Mouse (Mus musculus): ENCODE data around the gene Inf2.

The Inf2 gene

DNA sequence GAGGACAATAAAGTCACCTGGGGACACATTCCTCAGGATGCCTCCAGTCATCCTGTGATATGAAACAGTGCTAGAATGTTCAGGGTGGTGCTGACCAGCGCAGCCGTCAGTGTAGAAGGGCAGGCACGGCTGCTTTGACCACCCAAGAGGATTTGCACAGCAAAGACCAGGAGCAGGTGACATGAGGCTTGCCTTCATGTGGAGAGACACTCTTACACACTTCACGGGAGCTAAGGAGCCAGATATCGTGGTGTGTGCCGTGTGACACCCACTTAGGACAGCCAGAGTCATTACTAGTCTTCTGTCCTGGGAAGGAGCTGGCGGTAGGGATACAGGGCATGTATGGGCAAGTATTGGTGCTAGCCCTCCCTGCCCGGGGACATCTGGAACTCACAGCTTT, 18.4 kb upstream of the Inf2 start:
- no peak for DNase-seq (ENCODE audit: low spot score)

DNA sequence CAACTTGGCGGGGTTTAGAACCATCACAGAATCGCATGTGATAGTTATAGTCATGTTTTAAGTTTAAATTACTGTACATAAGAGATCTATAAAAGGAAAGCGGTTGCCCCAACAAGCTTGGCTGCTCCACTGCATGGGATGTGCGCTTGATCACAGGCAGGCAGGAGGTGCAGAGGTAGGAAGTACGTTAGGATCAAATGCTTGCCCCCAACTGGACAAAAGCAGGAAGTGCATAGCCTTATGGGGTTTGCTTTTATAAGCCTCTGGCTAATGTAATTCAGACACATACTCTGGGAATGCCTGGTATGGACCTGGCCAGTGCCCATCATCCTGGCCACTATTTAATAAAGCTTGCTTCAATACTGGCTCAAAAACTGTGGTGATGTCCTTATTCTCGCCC, 17.5 kb upstream of the Inf2 start:
- no peak for DNase-seq (ENCODE audit: low spot score)

DNA sequence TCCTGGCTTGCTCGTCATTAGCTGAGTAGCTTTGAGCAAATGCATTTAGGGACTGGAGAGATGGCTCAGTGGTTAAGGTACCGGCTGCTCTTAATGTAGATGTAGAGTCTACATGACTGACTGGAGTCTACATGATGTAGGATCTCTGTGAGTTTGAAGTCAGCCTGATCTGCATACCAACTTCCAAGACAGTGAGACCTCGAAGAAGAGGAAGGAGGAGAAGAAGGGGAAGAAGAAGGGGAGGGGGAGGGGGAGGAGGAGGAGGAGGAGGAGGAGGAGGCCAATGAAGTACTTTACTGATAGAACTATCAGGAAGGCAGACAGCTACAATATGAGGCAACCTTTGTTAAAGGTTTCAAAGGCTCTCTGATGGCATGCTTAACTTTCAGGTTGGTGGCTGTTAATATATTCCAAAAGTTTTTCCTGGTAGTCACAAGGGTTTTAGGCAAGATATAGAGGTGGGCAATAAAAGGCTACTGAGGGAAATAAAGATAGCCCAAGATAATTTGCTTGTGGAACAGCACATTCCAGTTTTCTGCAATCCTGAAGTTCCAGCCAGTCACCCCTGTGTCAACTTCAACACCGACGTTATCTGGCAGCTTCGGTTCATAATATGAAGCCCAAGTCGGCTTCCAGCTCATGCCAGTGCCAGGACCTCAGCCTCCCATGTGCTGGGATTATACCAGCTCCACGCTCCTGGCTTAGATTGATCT, 13.2 kb upstream of the Inf2 start:
- no peak for DNase-seq (ENCODE audit: low spot score)

DNA sequence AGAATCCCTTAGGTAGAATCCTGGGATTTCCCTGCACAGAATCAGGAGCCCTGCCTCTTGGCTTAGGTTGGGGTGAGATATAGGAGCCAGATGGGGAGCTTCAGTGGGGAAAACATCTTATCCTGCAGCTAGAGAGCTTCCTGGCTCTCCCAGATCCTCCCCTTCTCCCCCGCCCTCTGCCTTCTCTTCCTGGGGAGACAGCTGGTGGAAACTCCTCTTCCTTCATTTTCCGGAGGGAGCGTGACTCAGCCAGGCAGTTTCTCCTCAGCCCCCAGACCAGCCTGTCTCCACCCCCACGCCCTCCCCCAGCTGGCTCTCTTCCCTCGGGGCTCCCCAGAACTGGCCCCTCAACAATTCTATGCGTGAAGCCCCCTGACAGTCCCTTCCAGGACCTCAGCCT, 12.2 kb upstream of the Inf2 start:
- DNase-seq (ENCODE audit: low spot score) = no peak

DNA sequence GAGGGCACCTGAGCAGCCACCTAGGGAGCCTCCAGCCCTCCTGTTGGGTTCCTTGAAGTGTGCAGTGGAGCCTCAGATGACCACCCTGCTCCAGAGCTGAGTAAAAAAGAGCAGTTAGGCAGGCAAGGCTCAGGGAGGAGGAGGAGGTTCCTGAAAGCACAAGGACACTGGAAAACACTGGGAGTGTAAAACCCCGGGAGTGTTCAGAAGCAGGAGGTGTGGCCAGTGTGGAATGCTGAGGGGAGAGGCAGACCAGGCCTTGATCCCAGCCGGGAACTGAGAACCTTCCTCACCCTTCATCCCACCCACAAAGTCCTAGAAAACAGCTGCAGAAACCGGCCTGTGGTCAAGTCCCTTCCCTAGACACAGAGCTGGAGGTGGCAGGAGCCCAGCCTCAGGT, 11.8 kb upstream of the Inf2 start:
- no peak for DNase-seq (ENCODE audit: low spot score)

DNA sequence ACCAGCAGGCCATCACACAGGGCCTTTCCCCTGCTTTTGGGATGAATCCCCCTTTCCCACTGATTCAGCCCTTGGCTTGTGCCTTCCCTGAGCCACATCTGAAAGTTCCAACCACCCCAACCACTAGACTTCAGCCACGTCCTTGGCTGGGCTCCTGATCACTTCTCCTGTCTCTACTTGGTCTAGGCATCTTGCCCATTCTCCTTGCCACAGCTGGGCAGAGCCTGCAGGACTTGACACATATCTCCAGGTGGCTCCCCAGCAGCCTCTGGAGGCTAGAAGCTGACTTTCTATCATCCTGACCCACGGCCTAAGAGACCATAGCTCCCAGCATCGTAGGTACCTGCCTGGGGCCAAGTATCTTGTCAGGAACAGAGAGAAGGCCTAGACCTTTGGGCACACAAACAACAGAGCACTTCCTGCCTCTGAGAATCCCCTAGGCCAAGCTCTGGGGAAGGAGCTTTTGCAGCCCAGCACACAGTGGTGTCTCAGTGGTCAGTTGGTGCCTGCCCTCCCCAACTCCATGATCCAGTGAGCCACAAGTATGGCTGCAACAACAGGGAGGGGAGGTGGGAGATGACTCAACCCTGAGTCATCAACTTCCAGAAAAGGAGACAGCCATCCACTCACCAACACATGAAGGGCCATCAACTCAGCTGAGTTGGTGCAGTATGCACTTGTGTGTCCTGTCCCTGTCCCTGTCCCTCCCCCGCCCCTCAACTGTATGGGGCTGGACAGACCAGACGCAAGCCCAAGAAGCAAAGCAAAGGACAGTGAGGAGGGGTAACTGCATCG, 10.1 kb upstream of the Inf2 start:
- peak; percentile 83 for DNase-seq (ENCODE audit: low spot score)

DNA sequence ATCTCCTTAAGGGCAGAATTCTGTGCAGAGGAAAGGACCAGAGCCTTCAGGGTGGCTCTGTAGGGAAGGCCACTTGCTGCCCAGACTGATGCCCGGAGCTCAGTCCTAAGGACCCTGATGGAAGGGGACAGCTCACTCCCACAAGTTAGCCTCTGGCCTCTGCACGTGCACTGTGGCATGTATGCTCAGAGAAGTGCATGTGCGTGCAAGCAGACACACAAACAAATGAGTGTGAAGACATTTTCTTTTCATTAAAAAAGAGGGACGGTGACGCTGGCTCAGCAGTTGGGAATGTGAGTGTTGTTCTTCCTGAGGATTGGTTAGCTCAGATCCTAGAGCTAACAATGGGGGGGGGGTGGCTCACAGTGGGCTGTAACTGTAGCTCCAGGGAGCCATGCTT, 9.2 kb upstream of the Inf2 start:
- DNase-seq (ENCODE audit: low spot score) = no peak

DNA sequence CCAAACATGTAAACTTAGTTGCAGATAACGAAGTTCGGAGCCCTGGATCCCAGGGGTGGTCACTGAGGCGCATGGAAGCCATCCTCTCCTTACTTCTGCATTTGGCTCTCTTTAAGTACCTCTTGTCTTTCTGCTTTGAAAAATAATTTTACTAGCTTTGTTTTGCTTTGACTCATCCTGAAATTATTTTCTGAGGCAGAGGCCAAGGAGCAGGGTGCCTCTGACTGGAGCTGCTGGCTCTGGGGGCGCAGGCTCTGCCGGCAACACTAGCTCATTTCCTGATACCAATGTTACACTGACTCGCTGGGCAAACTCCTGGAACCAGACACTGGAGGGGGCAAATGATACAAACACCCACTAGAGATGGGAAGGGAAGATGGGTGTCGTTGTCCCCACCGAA, 8.7 kb upstream of the Inf2 start:
- no peak for DNase-seq (ENCODE audit: low spot score)

DNA sequence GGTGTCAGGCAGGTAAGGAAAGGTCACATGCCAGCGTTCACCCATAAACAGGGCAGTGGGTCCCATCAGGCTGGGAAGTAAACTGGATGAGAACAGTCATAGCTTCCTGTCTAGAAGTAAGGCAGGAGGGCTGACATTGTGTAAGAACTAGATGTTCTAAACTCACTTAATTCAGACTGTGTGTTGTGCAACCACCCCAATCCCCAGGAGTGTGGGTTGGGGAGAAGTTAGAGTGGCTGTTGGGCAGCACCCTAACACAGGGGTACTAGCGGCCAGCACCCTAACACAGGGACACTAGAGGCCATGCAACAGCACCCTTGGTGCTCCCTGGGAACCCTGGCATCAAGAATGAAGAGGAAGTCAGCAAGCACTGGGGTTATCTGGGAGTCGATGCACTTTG, 7.5 kb upstream of the Inf2 start:
- DNase-seq (ENCODE audit: low spot score) = peak; percentile 33

DNA sequence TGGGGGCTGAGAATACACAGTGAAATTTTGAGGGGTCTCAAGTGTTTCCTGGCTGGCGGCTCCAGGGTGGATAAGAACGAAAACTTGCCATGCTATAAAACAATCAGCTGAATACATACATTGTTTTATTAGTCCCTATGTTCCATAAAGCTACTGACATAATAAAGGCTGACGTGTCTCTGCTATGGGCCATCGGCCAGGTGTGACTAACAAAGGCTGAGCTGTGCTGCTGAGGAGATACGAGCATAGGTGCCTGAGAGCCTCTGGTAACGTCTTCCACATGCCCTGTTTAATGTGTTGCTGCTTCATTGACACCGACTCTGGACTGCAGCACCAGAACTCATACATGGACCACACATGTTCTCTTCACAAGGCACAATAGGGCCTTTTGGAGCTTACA, 3.6 kb upstream of the Inf2 start:
- no peak for DNase-seq (ENCODE audit: low spot score)

DNA sequence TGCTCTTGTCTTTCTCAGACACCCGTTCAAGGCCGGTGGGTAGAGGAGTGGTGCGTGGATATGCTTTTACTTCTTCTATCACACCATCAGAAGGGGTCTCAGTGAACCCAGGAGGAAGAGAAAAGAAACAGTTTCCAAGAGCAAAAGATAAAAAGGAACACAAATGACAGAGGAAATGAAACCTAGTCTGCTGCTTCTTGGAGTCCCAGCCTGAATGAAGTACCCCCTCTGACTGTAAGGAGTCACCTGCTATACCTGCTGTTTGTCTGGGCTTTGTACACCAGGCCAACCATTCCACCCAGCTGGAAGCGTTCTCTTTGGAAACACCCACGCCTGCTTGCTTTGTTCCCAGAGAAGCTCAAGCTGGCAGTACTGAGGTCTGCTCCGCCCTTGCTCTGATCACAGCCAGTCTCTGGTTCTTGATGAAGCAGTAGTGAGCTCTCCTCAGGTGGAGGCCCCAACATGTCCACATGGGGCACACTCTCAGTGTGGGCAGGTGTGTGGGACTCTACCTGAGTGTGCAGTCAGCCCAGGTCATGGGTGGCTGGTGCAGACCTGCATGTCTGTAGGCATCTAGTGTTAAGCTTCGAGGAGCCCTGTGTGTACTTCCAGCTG, 2.6 kb upstream of the Inf2 start:
- no peak for DNase-seq (ENCODE audit: low spot score)

DNA sequence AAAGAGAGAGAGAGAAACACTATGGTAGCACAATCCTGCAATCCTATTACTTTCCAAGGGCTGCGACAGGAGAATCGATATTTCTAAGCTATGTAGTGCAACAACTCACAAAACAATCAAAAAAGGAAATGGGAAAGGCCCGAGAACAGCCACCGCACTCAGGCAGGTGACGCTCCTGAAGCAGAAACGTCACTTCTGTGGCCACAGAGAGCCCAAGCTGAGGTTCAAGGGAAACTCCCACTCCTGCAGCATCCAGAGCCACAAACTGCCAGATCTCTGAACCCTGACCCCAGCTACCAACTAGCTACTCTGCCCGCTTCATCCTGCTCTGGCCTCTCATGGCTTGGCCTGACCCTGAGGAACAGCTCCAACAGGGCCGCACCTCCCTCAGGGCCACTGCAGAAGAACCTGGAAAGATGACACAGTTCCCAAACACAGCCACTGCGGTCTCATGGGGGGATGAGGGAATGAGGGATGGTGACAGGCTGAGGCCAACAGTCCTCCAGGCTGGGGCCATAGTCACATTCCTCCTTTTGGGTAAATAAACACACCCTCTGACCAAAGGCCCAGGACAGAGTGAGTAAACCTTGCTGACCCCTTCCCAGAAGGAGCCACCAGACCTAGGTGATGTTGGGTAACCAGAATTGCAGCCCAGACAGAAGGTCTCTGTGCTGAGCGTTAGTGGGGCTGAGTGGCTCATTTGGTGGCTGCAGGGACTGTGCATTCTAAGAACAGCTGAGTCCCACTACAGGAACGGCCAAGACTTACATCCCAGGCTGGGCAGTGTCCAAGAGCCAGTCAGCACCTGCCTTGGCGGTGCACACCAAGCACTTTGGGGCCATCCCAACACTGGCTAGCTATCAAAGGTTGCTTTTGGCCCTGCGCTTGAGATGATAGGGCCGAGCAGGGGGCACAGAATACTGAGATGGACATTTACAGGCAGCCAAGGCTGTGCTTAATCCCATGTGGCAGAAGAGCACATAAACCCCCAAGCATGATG, 1.2 kb upstream of the Inf2 start:
- no peak for DNase-seq (ENCODE audit: low spot score)

DNA sequence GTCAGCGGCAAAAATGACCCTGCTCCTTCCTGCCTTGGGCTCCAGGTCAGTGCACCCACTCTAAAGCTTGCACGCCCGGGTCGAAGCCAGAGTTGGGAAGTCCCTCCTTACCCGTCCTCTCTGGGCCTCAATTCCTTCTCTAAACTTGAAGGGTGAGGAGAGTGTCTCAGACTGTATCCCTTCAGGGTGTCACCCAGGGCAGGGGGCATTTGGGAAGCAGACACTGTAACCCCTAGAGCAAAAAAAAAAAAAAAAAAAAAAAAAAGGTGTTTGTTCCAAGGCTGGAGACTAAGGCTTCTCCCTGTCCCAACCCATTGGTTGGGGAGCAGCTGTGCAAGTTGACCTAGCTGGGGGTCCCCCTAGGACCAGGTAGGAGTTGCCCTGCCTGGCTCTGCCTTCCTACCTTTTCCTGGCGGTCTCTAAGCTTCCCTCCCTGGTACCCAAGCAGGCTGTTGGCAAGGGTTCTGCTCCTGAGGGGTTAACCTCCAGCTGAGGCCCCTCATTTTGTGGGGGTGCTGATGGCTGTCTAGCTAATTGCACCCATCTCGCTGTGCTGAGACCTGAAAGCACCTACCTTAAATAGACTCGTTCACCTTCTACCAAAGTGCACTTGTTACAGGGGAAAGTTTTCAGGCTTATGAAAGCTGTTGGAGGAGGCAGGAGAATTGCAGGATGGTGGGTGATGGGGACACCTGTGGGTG, 1.1 kb downstream of the Inf2 start:
- DNase-seq (ENCODE audit: low spot score) = no peak

DNA sequence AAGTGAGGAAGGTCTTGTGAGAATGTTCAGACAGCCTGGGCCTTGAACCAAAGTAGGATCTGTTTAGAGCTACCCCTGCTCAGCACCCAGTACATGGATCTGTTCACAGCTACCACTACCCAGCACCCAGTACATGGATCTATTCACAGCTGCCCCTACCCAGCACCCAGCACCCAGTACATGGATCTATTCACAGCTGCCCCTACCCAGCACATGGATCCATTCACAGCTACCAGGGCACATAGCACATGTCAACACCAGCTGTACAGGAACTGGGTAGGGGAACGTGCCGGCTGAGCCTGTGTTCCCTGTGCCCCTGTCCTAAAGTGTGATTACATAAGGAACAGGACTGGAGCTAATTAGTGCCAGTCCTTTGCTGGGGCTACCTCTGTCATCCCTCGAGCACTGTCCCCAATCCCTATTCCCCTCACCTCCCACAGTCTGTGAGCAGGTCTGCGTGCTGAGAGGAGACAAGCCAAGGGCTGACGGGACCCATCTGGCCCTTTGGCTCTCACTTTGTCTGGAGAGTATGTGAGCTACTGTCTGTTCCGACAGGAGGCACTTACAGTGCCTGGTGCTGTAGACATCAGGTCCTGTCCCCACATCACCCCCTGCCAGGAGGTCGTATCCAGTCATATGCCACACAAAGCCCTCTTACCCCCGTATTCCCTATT, 2.1 kb downstream of the Inf2 start:
- DNase-seq (ENCODE audit: low spot score) = no peak

DNA sequence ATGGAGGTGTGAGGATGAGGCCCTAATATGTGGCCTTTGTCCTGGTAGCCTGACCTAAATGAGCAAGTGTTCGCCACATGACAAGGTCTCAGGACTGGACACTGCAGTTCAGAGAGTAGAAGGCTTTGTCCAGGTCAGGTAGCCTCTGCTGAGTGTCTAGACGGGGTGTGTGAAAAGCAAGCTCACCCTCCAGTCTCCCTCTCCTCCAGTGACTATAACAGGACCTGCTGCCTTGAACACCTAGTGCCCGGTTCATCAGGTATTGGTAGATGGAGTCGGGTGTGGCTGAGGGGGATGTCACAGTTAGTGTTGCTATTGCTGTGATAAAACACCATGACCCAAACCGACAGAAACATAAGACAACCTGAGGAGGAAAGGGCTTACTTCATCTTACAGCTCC, 2.7 kb downstream of the Inf2 start:
- DNase-seq (ENCODE audit: low spot score) = no peak

DNA sequence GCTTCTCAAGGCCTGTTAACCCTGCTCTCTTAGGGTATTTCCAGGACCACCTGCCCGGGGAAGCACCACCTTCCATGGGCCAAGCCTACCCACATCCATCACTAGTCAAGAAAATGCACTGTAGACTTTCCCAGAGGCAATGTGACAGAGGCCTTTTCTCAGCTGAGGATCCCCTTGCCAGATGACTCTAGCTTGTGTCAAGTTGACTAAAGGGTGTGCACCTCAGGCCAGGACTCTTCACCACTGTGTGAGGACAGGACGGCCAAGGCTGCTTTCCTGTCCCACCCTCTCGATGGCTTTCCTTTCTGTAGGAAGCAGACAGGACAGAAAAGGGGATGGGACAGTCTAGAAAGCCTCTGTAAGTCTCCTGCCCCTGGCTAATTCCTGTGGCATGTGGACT, 3.1 kb downstream of the Inf2 start:
- DNase-seq (ENCODE audit: low spot score) = no peak

DNA sequence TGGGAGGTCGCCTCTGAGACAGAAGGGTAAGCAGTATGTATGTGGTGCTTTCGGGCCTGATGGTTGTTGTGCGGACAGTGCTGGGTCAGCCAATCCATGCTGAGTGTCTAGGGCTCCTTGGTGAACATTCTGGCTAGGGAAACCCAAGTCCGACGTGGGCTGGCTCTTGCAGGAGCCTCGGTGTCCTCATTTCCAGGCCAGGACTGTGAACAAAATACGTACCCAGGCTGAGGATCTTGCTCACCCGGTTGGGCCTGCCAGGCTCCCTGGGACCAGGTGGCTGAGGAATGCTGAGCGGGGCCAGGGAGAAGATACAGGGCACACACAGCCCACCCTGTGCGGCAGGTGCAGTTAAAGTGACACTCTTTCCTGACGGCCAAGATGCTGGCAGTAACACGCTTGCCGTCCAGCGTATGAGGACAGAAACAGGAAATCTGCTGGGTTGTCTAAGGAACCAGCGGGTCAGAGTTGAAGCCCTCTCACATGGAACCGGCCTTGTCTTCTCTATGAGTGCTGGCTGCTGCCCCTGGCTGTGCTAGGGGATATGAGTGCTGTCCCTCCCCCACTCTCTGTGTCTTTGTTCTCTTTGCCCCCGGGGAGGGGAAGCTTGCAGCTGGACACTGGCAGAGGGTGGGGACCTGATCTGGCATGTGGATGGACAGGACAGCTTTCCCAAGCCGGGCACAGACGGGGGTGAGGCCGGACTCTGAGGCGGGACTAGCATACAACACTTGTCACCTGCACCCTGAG, 4.6 kb downstream of the Inf2 start:
- peak; percentile 64 for DNase-seq (ENCODE audit: low spot score)

DNA sequence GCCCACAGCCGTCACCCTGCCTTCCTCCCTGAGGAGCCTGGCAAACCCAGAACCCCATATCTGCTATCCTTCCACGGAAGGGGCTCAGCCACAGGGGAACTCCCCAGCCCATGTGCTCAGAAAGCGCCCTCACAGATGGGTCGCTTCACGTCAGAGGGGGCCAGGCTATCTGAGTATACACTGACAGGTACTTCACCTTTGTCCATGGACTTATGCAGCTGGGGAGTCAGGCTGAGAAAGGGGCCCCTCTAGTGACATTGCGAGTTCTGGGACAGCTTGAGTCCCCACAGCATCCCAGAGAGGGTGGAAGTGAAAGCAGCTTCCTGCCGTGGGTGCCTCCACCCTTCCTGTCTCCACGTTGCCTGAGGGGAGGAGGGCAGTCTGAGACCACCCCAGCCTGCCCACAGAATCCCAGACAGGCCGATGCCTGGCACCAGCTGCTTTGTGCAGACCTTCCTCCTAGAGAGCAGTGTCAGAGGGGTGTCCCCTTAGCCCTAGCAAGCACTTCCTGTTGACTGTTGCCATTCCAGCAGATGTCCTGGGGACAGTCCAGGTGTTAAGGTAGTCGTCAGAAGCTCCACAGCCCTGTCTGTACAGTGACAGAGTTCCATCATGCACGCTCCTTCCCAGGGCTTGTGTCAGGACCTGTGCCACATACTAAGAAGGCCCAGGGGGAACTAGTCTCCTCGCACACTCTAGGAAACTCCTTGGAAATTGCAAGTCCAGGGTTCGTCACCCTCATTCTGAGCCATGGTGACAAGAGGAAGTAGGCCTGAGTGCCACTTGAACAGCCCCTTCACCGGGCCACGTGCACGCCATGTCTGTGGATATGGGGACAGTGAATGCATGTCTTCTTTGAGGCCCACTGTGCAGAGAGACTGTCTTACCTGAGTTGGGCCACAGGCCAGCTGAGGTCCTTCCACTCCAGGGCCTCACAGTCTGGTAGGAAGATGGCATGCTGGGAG, 5.6 kb downstream of the Inf2 start:
- no peak for DNase-seq (ENCODE audit: low spot score)

DNA sequence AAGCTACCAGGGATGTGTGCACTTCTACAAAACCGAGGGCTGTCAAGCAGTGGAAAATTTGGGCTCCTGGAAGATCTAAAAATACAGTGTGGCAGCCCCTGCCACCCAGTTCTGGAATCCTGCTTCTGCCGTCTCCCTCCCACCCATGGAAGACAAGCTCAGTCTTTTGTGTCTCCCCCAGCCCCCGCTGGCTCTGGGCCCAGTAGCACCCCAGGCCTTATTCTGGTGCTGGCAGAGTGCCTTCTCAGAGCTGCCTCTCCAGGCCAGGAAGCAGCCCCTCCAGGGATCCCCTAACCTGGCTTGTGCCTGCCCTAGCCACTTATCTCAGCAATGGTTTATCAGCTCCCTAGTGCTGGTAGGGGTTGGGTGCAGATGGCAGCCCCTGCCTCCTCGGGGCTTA, 6.4 kb downstream of the Inf2 start:
- no peak for DNase-seq (ENCODE audit: low spot score)

Data from adipocyte (in vitro differentiated cells).